Mouse (Mus musculus) neural tube, embryonic 11.5 days (tissue): ENCODE results near the gene Itga6. TPM values are rescaled to one million over a fixed set of nuclear protein-coding genes. Genes with fewer than 3 reads are reported as not detected.

Source experiments
- ATAC-seq: fragments of 200-750 bp; cut with Nextera tagmentation; 2 replicates; pipeline ENCODE4 v1.8.0; 2017; ENCODE audit warnings: moderate number of reproducible peaks, mild to moderate bottlenecking, moderate TSS enrichment, moderate library complexity; ENCODE audit not compliant: insufficient read depth, low FRiP score, low TSS enrichment
- DNase-seq: peaks from one replicate; pipeline ENCODE4 v3.0.0-alpha.2; 2015; ENCODE audit warnings: low spot score
- H3K27ac ChIP-seq: fragments of 300-500 bp; sonication (generic); 2 replicates; pipeline ENCODE4 v1.5.1; 2014; ENCODE audit warnings: low read depth, mild to moderate bottlenecking, low read length
- H3K27me3 ChIP-seq: fragments of 300-500 bp; sonication (generic); 2 replicates; pipeline ENCODE4 v1.6.1; 2014; ENCODE audit warnings: mild to moderate bottlenecking, low read length, mixed read lengths; ENCODE audit not compliant: control insufficient read depth, insufficient read depth
- H3K36me3 ChIP-seq: fragments of 300-500 bp; sonication (generic); 2 replicates; pipeline ENCODE4 v1.6.1; 2014; ENCODE audit warnings: mild to moderate bottlenecking, low read length, moderate library complexity, mixed read lengths; ENCODE audit not compliant: control insufficient read depth, insufficient read depth
- H3K4me1 ChIP-seq: fragments of 300-500 bp; sonication (generic); 2 replicates; pipeline ENCODE4 v1.6.1; 2014; ENCODE audit warnings: low read length, mixed read lengths; ENCODE audit not compliant: control insufficient read depth, insufficient read depth
- H3K4me2 ChIP-seq: fragments of 300-500 bp; sonication (generic); 2 replicates; pipeline ENCODE4 v1.6.1; 2014; ENCODE audit warnings: low read depth, mild to moderate bottlenecking, moderate library complexity
- H3K4me3 ChIP-seq: fragments of 300-500 bp; sonication (generic); 2 replicates; pipeline ENCODE4 v1.5.1; 2014; ENCODE audit warnings: low read depth, low read length
- H3K9ac ChIP-seq: fragments of 300-500 bp; sonication (generic); 2 replicates; pipeline ENCODE4 v1.6.1; 2014; ENCODE audit warnings: mild to moderate bottlenecking, low read length
- H3K9me3 ChIP-seq: fragments of 300-500 bp; sonication (generic); 2 replicates; pipeline ENCODE4 v1.6.1; 2016; ENCODE audit warnings: low read length; ENCODE audit not compliant: control insufficient read depth
- WGBS: fragments of 180-500 bp; shearing (Covaris S2); extraction: QIAGEN DNeasy Blood & Tissue Kit; methylation state at CpG from one replicate; pipeline ENCODE4 v1.1.7; 2014; 5-methylcytosine and 5-hydroxymethylcytosine counted together
- polyA plus RNA-seq: library from polyadenylated mRNA; unstranded; fragments of >200 nt; fragmentation: Nextera tagmentation; extraction: Ambion mirVana; gene quantifications from 2 replicates; pipeline ENCODE4 v1.2.1, GENCODE M21; 2014

Itga6 gene
- polyA plus RNA-seq, 1 experiment from 2014 or later, result 39.9 TPM

DNA sequence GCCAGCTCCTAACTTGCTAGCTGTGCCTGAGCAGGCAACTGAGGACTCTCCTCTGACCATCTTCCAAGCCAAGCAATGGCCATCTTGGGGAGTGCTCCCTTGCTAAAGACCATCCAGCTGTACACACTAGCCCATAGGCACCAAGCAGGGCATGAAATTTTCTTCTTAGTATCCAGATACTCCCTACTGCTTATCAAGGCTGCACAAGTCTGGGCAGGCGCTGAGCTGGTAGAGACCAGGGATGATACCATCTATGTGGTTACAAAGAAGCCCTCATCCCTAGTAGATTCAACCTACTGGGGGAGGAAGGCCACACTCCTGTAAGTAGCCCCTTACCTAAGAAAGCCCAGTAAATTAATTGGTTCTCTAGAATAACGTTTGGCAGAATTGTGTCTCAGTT lies 7.0 kb downstream of the Itga6 start:
- no peak overlapping the region for H3K27ac ChIP-seq
- H3K4me2 ChIP-seq, result no peak overlapping the region
- H3K27me3 ChIP-seq, result no peaks in the 10 kb centered on the region
- ATAC-seq (no peak), DNase-seq (no peak)
- no peaks in the 10 kb centered on the region for H3K9me3 ChIP-seq
- H3K4me3 ChIP-seq, result no peak overlapping the region
- no peaks in the 10 kb centered on the region for H3K4me1 ChIP-seq
- 84% methylated on average over 2 of the region's 2 CpGs for WGBS
- no peak overlapping the region for H3K9ac ChIP-seq
- H3K36me3 ChIP-seq, result no peaks in the 10 kb centered on the region

DNA sequence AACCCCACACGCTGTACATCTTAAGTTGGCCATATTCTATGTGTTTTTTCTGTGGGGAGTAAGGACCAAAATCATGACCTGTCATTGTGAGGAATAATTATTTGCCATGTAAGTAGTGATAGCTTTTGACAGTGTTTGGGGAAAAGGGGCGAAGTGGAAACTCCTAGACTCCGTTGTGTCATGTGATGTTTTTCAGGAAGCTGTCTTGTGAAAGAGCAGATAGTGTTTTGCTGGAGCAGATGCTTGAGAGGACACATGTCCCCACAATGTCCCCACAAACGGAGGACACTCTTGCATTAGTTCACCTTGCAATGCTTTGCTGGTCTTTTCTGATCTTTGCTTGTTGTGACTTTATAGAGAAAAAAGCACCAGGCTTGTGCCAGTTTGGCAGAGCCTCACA lies 7.7 kb downstream of the Itga6 start:
- Histone ChIP-seq H3K4me3 (no peak overlapping the region), H3K9me3 (no peaks in the 10 kb centered on the region), H3K4me2 (no peak overlapping the region), H3K4me1 (no peaks in the 10 kb centered on the region), H3K27ac (no peak overlapping the region), H3K27me3 (no peaks in the 10 kb centered on the region), H3K9ac (no peak overlapping the region), H3K36me3 (no peaks in the 10 kb centered on the region)
- 85% methylated on average over 4 of the region's 4 CpGs for WGBS
- ATAC-seq, result no peak
- no peak for DNase-seq

DNA sequence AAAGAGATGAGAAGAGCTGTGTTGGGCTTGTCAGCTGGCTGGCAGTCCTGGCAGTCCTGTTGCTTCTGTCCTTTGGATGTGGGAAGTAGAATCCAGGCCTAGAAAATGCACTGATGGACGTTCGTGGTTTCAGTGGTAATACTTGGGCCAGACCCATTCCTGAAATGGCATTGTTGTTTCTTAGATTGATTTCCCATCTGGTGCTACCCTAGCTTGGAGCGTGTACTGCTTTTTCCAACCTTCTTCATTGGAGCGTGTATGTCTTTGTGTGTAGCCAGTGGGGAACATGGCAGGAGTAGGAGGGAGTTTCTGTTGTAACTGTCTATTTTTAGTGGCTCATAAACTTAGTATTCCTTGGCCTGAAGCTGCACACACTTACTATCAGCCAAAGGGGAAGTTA lies 10.3 kb downstream of the Itga6 start:
- H3K27ac ChIP-seq, result no peak overlapping the region
- H3K9ac ChIP-seq, result no peak overlapping the region
- H3K36me3 ChIP-seq, result no peaks in the 10 kb centered on the region
- H3K4me1 ChIP-seq, result no peaks in the 10 kb centered on the region; the same call in 1 of the 2 replicates
- DNase-seq, result no peak
- no peaks in the 10 kb centered on the region for H3K27me3 ChIP-seq
- 83% methylated on average over 4 of the region's 4 CpGs for WGBS
- ATAC-seq, result no peak
- H3K4me2 ChIP-seq, result no peak overlapping the region
- H3K4me3 ChIP-seq, result no peak overlapping the region
- no peaks in the 10 kb centered on the region for H3K9me3 ChIP-seq

DNA sequence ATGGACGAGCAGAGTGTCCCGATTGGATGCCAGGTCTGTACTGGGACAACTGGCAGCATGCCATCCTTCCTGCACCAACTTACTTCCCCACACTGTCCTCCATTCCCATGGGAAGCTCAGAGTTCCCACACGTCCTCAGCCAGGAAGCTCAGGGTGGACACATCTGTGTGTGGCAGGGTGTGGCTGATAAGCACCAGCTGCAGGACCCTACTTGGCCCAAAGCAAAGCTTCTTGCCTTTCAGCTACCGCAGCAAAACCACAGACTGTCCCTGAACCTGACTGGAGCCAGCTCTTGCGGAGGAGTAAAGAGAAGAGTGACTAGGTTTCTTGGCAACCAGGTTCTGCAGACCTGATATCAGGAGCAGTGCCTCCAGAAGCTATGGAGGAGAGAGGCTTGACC lies 11.7 kb downstream of the Itga6 start:
- 88% methylated on average over 5 of the region's 5 CpGs for WGBS

DNA sequence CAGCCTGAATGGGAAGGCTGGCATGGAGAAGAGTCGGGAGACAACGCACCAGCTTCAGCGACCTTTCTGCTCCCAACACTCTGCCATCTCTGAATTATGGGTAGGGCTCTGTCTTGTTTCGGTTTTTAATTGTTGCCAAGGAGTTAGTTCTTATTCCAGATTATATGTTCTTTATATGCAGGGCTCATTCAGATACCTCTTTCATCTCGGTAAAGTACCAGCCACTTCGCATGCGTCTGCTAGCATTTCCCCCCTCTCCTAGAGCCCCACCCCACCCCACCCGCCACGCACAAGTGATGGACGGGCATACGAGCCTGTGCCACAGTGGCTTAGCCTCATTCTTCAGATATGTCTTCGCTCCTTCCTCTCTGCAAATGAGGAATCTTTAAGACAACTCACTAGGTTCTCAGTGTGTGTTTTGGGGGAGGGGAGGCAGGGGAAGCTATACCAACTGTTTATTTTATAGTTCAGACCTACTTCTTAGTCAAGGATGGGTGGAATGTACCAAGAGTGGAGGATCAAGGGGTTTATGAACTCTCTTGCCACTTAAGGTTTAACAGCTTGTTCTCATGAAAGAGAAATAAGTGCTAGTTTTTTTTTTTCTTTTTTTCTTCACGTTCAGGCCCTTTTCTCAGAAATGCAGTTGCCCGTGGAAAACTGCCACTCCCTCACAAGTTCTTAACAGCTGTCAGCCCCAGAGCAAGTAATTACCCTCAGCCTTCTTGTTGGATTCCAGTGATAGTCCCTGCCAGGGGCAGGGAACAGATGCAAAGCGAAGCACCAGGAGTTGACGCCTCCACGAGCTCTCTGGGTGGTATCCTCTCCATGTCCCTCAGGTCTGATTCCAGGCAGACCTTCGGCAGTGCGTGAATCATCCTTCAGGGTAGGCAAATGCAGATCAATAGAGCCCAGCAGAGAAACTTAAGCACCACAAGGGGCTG lies 13.4 kb downstream of the Itga6 start:
- no peaks in the 10 kb centered on the region for H3K36me3 ChIP-seq
- no peaks in the 10 kb centered on the region; the same call in 1 of the 2 replicates for H3K4me1 ChIP-seq
- 50% methylated on average over 19 of the region's 19 CpGs for WGBS
- H3K27ac ChIP-seq, result no peak overlapping the region
- no peak for ATAC-seq
- H3K4me3 ChIP-seq, result no peak overlapping the region
- H3K27me3 ChIP-seq, result no peaks in the 10 kb centered on the region
- H3K9me3 ChIP-seq, result no peaks in the 10 kb centered on the region
- H3K9ac ChIP-seq, result no peak overlapping the region
- no peak overlapping the region for H3K4me2 ChIP-seq
- DNase-seq, result no peak

More for the DNA sequence above, 11.7 kb downstream of the Itga6 start:
- Histone ChIP-seq H3K27me3 (no peaks in the 10 kb centered on the region), H3K4me1 (no peaks in the 10 kb centered on the region; the same call in 1 of the 2 replicates), H3K36me3 (no peaks in the 10 kb centered on the region), H3K4me3 (no peak overlapping the region), H3K4me2 (no peak overlapping the region), H3K9me3 (no peaks in the 10 kb centered on the region), H3K27ac (no peak overlapping the region), H3K9ac (no peak overlapping the region)
- ATAC-seq (no peak), DNase-seq (no peak)

DNA sequence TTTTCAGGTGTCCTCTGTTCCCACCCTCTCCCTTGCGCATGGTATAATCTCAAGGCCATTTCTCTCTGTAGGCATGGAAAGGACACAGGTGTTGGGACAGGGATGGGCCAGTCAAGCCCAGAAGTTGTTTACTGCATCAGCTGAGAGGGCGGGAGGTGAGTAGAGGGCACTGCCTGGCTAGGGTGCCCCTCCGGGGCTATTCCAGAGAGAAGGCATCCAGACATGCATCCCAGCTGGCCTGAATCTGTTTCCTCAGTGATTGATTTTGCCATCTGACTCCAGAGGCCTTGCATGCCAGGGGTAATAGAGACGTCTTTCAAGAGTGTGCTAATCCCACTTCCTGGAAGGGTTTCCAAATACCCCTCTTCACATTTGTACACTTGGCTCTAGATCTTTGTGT lies 14.7 kb downstream of the Itga6 start:
- ATAC-seq (no peak), DNase-seq (no peak)
- Histone ChIP-seq H3K4me3 (no peak overlapping the region), H3K4me2 (no peak overlapping the region), H3K36me3 (no peaks in the 10 kb centered on the region), H3K9me3 (no peaks in the 10 kb centered on the region), H3K27me3 (no peaks in the 10 kb centered on the region), H3K27ac (no peak overlapping the region), H3K9ac (no peak overlapping the region), H3K4me1 (no peaks in the 10 kb centered on the region; the same call in 1 of the 2 replicates)
- 66% methylated on average over 4 of the region's 4 CpGs for WGBS

DNA sequence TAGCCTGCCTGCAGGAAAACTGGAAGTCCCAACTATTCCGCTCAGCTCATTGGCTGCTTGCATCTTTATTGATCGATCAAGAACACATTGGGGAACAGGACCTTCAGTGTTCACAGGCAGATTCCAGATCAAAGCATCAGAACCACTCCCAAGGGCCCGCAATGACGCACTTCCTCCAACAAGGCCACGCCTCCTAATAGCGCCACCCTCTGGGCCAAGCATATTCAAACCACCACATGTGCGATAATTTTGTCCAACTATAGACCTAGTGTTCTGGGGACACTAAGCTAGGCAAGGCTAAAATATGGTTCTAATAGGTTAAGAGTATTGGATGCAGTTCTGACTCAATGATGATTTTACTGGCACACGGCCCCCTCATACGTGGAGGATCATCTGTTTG lies 15.7 kb downstream of the Itga6 start:
- no peak overlapping the region for H3K4me2 ChIP-seq
- ATAC-seq (no peak), DNase-seq (no peak)
- no peaks in the 10 kb centered on the region for H3K27me3 ChIP-seq
- no peaks in the 10 kb centered on the region; the same call in 1 of the 2 replicates for H3K4me1 ChIP-seq
- H3K9me3 ChIP-seq, result no peaks in the 10 kb centered on the region
- no peak overlapping the region for H3K27ac ChIP-seq
- 95% methylated on average over 9 of the region's 9 CpGs for WGBS
- no peaks in the 10 kb centered on the region for H3K36me3 ChIP-seq
- no peak overlapping the region for H3K4me3 ChIP-seq
- no peak overlapping the region for H3K9ac ChIP-seq

DNA sequence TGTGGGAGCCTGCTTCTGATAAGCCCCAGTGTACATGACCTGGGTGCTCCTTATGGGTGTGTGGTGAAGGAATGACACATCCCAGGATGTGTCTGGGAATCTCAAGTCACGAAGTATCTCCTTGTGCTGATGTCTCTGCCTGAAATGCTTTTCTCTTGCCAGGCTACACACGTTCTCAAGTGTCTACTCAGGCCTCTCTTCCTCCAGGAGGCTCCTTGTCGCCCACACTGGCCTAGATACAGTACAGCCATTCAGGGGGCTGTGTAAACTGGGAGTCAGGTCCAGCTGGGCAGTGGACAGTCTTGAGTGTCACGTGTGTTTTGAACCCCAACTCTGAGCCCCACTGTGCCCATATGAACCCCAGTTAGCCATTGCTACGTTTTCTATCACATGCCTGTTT lies 19.1 kb downstream of the Itga6 start:
- WGBS, result 82% methylated on average over 5 of the region's 5 CpGs
- DNase-seq (no peak), ATAC-seq (no peak)
- no peak overlapping the region for H3K9ac ChIP-seq
- H3K27ac ChIP-seq, result no peak overlapping the region
- no peaks in the 10 kb centered on the region for H3K4me1 ChIP-seq
- no peak overlapping the region for H3K4me3 ChIP-seq
- no peaks in the 10 kb centered on the region for H3K9me3 ChIP-seq
- no peak overlapping the region for H3K4me2 ChIP-seq
- no peaks in the 10 kb centered on the region for H3K27me3 ChIP-seq
- no peaks in the 10 kb centered on the region for H3K36me3 ChIP-seq
